Mouse (Mus musculus) kidney, adult 2 months (tissue): ENCODE data around the gene Rnf150. TPM values are rescaled to one million over a fixed set of nuclear protein-coding genes. Genes with fewer than 3 reads are reported as not detected.

Experiments
- DNase-seq: peaks from one replicate; pipeline ENCODE4 v3.0.0; 2021
- H3K27ac ChIP-seq: fragments of 200-500 bp; 2 replicates; pipeline ENCODE4 v1.5.1; 2012; ENCODE audit warnings: low read depth, low read length, control low read depth, inconsistent platforms; ENCODE audit not compliant: insufficient read depth
- H3K27me3 ChIP-seq: fragments of 200-500 bp; replicated peaks from 2 replicates; pipeline ENCODE4 v1.6.1; 2012; ENCODE audit warnings: mild to moderate bottlenecking, moderate library complexity, low read length, inconsistent platforms; ENCODE audit not compliant: control insufficient read depth, insufficient read depth
- H3K36me3 ChIP-seq: fragments of 200-500 bp; 2 replicates; pipeline ENCODE4 v1.6.1; 2012; ENCODE audit warnings: mild to moderate bottlenecking, moderate library complexity, low read length, inconsistent platforms; ENCODE audit not compliant: control insufficient read depth, insufficient read depth
- H3K4me1 ChIP-seq: fragments of 200-500 bp; 2 replicates; pipeline ENCODE4 v1.6.1; 2011; ENCODE audit warnings: low read length; ENCODE audit not compliant: control insufficient read depth, insufficient read depth
- H3K4me3 ChIP-seq: fragments of 200-500 bp; 2 replicates; pipeline ENCODE4 v1.5.1; 2011; ENCODE audit warnings: mild to moderate bottlenecking, low read depth, low read length, control low read depth; ENCODE audit not compliant: insufficient read depth
- CTCF ChIP-seq: fragments of 200-500 bp; conservative IDR thresholded peaks from 2 replicates; pipeline ENCODE4 v1.5.1; 2011; ENCODE audit warnings: low read depth, mild to moderate bottlenecking, control low read depth, low read length, moderate library complexity, mixed read lengths; ENCODE audit not compliant: insufficient read depth, insufficient read length
- POLR2A ChIP-seq: fragments of 200-500 bp; IDR thresholded peaks from one replicate; pipeline ENCODE4 v1.6.1; 2011; ENCODE audit warnings: low read depth, low read length, control low read depth
- WGBS: fragments of 180-500 bp; shearing (Covaris S2); methylation state at CpG from one replicate; pipeline ENCODE4 v1.1.7; 2018; 5-methylcytosine and 5-hydroxymethylcytosine counted together
- polyA plus RNA-seq: library from polyadenylated mRNA; depleted of rRNA; stranded (reverse); fragments of >200 nt; gene quantifications from 2 replicates; pipeline ENCODE4 v1.2.3, GENCODE M21; 2012

Rnf150 gene
- polyA plus RNA-seq, 1 experiment = 1.6 TPM

DNA sequence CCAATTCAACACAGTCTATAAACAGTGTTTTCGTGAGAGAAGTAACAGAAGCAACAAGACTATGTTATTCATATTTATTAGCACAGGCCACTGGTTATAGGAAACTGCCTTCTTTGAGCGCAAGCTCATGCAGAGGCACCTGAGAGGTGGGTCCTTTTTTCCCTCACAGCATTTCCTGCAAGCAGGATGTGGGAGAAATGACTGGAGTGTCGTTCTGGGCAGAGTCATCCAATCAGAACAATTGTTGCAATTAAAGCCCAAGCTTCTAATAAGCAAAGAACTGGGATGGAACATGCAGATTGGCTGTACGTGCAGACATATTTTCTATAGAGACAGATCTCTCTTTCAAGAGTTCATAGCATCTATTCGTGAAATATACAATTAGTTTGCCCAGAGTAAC lies 2.1 kb downstream of the Rnf150 start:
- Histone ChIP-seq H3K4me3 (peak overlapping the region; percentile 17; the same call in 1 of the 2 replicates), H3K27me3 (no peaks in the 10 kb centered on the region), H3K27ac (no peak overlapping the region), H3K36me3 (no peaks in the 10 kb centered on the region), H3K4me1 (no peaks in the 10 kb centered on the region; the same call in 1 of the 2 replicates)
- WGBS = 60% methylated on average over 5 of the region's 5 CpGs
- DNase-seq = no peak
- TF ChIP-seq CTCF = no peak
- no peak for TF ChIP-seq POLR2A

- WGBS = 53% methylated on average over 1 of the region's 1 CpGs
Measured at GRCm38 (mm10) chr8:82866251-82866650, 3.1 kb downstream of the Rnf150 start.

DNA sequence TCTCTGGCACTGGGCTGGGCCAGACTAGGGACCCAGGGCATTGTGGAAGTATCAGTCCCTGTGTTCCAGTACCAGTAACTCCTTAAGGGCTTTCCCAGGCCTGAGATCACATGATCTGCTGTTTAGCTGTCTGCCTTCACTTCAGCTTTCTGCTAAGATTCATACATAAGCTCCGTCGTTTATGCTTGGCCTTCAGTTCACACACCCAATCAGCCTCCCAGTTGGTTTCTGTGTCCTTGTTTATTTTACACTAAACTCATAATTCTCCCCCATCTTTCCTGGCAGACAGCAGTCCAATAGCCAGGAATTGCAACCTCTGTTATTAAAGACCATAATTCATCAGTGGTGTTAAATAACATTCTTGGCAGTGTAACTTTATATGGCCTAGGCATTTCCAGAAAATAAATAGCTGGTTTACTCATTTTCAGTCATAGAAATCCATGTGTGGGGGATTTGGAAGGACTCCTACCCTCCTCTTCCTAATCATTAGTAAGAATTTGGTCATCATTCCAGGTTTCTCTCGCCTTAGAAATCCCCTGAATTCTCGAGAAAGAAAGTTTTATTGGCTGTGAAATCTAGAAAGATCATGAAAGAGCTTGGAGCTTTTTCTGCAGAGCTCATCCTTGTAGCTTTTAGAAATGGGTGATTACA lies 7.8 kb downstream of the Rnf150 start:
- no peak for DNase-seq
- TF ChIP-seq POLR2A (no peak), CTCF (no peak)
- Histone ChIP-seq H3K4me1 (no peaks in the 10 kb centered on the region), H3K4me3 (no peak overlapping the region), H3K27me3 (no peaks in the 10 kb centered on the region), H3K27ac (no peak overlapping the region), H3K36me3 (no peaks in the 10 kb centered on the region)
- WGBS = 37% methylated on average over 4 of the region's 4 CpGs

More at GRCm38 (mm10) chr8:82866251-82866650, 3.1 kb downstream of the Rnf150 start:
- H3K36me3 ChIP-seq = no peaks in the 10 kb centered on the region
- TF ChIP-seq CTCF (no peak), POLR2A (no peak)
- H3K27me3 ChIP-seq = no peaks in the 10 kb centered on the region
- DNase-seq = no peak
- H3K27ac ChIP-seq = no peak overlapping the region
- H3K4me3 ChIP-seq = no peak overlapping the region
- no peaks in the 10 kb centered on the region; the same call in 1 of the 2 replicates for H3K4me1 ChIP-seq

DNA sequence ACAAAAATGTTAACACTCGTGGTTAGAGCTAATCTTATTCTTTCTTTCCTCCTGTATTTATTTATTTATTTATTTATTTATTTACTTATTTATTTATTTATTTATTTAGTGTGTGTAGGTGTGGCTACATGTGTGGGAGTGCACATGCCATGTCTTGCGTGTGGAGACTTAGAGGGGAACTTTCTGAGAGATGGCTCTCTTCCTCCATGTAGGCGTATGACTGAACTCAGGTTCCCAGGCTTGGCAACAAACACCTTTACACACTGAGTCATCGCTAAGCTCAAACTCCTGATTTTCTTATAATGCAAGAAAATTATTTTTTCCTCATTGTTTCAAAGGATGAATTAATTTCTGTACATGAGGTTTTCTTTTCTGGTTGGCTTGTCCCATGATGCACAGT lies 8.8 kb downstream of the Rnf150 start:
- no peak for DNase-seq
- Histone ChIP-seq H3K4me3 (no peak overlapping the region), H3K4me1 (no peaks in the 10 kb centered on the region), H3K36me3 (no peaks in the 10 kb centered on the region), H3K27ac (no peak overlapping the region), H3K27me3 (no peaks in the 10 kb centered on the region)
- TF ChIP-seq CTCF = no peak
- TF ChIP-seq POLR2A = no peak
- WGBS = 87% methylated on average over 4 of the region's 4 CpGs

DNA sequence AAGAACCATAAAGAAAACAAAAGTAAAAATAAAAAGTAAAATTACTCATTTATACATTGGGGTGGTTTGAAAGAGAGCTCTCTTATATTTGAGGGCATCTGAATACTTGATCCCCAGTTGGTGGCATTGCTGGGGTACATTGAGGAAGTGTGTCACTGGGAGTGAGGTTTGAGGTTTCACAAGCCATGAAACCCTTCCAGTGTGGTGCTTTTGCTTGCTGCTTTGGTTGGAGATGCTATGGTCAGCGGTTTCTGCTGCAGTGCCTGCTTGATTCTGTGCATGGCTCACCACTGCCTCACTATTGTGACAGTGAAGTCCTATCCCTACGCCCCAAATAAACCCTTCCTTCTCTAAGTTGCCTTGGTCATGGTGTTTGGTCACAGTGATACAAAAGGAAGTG lies 10.9 kb downstream of the Rnf150 start:
- TF ChIP-seq POLR2A (no peak), CTCF (no peak)
- Histone ChIP-seq H3K36me3 (no peaks in the 10 kb centered on the region), H3K27ac (no peak overlapping the region), H3K4me3 (no peak overlapping the region), H3K27me3 (no peaks in the 10 kb centered on the region), H3K4me1 (no peaks in the 10 kb centered on the region)
- WGBS = 74% methylated on average over 2 of the region's 2 CpGs
- no peak for DNase-seq

- DNase-seq = no peak
Measured at GRCm38 (mm10) chr8:82875135-82875534, 12.0 kb downstream of the Rnf150 start.

GRCm38 (mm10) chr8:82884480-82884879 lies 21.3 kb downstream of the Rnf150 start:
- H3K4me1 ChIP-seq = no peaks in the 10 kb centered on the region
- H3K36me3 ChIP-seq = no peaks in the 10 kb centered on the region
- H3K27ac ChIP-seq = no peak overlapping the region
- no peak overlapping the region for H3K4me3 ChIP-seq
- WGBS = 74% methylated on average over 4 of the region's 4 CpGs
- no peak for TF ChIP-seq POLR2A
- no peak for TF ChIP-seq CTCF
- DNase-seq = no peak
- H3K27me3 ChIP-seq = no peaks in the 10 kb centered on the region

More at GRCm38 (mm10) chr8:82875135-82875534, 12.0 kb downstream of the Rnf150 start:
- TF ChIP-seq POLR2A (no peak), CTCF (no peak)
- Histone ChIP-seq H3K36me3 (no peaks in the 10 kb centered on the region), H3K27me3 (no peaks in the 10 kb centered on the region), H3K27ac (no peak overlapping the region), H3K4me3 (no peak overlapping the region), H3K4me1 (no peaks in the 10 kb centered on the region)
- WGBS = 52% methylated on average over 7 of the region's 7 CpGs

DNA sequence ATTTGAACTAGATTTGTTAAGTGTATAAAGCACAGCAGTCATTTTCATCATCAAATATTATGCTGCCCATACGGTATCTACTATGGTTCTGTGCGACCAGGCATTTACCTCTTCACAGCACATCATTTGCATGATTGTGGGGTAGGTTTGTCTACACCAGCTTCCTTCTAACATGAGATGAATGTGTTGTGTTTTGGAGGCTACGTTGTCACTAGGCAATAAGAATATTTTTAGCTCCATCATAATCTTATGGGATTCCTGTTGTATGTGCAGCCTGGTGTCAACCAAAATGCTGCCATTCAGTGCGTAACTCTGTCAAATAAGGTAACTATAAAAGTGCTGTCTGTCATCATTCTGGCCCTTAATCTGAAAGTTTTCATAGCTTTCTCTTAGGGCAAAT lies 24.1 kb downstream of the Rnf150 start:
- WGBS = 92% methylated on average over 4 of the region's 4 CpGs
- Histone ChIP-seq H3K4me3 (no peak overlapping the region), H3K27ac (no peak overlapping the region), H3K27me3 (no peaks in the 10 kb centered on the region), H3K4me1 (no peaks in the 10 kb centered on the region), H3K36me3 (no peaks in the 10 kb centered on the region)
- TF ChIP-seq POLR2A (no peak), CTCF (no peak)
- no peak for DNase-seq
